ENCODE assay signal across 8 mouse cellular contexts in genomic region chr6:82714243-82714642, GRCm38 (mm10). TPM values are rescaled to one million over a fixed set of nuclear protein-coding genes. Genes with fewer than 3 reads are reported as not detected.
DNase-seq lines count a peak whose midpoint lies in the region; ATAC-seq and TF ChIP-seq lines count a peak whose summit lies in the region.

No protein-coding gene starts in this region.

- no peaks in the 10 kb centered on the region for H3K27me3 ChIP-seq in forebrain, postnatal 0 days (ENCODE audit: insufficient read depth, low read length)

- no peak overlapping the region for H3K4me3 ChIP-seq in forebrain, postnatal 0 days (ENCODE audit: low read depth, low read length)

- no peaks in the 10 kb centered on the region for H3K36me3 ChIP-seq in forebrain, postnatal 0 days (ENCODE audit: insufficient read depth)

- no peaks in the 10 kb centered on the region for H3K4me1 ChIP-seq in forebrain, postnatal 0 days (ENCODE audit: insufficient read depth)

- 16% methylated on average over 3 of the region's 3 CpGs for WGBS in forebrain, postnatal 0 days

- peak; percentile 85 for ATAC-seq in forebrain, postnatal 0 days
- peak; percentile 85 to 88 for ATAC-seq in hematopoietic stem cell, adult 5-6 weeks (replicated peaks in 1 of 2; ENCODE audit: insufficient read depth in 1 of 2, low FRiP score in 2 of 2, low TSS enrichment in 1 of 2, low read depth in 1 of 2, poor library complexity in 2 of 2, severe bottlenecking in 2 of 2)

- H3K27ac ChIP-seq in forebrain, postnatal 0 days (ENCODE audit: low read depth, low read length) = no peak overlapping the region

- H3K4me2 ChIP-seq in forebrain, postnatal 0 days (ENCODE audit: low read depth) = no peak overlapping the region

- H3K9ac ChIP-seq in forebrain, postnatal 0 days = no peak overlapping the region

- peak; percentile 87 for TF ChIP-seq CTCF in forebrain, postnatal 0 days (IDR thresholded peaks at IDR 0.05; ENCODE audit: low read depth)

- no peaks in the 10 kb centered on the region for H3K9me3 ChIP-seq in forebrain, postnatal 0 days (ENCODE audit: low read length)

- DNase-seq in MN1 (ENCODE audit: low spot score) = peak; percentile 72
- peak; percentile 39 for DNase-seq in cerebellum, adult 11-12 months
- peak; percentile 74 for DNase-seq in forebrain, postnatal 0 days
- peak; percentile 63 to 78 for DNase-seq in layer of hippocampus, adult 8-10 months (ENCODE audit: low spot score in 2 of 2)
- peak; percentile 89 for DNase-seq in lung, postnatal 10 days
- peak; percentile 78 for DNase-seq in ovary, postnatal 36 days (ENCODE audit: low spot score)
- DNase-seq in thymus, postnatal 10 days (ENCODE audit: low spot score in 2 of 2) = peak; percentile 61 to 78

RNA-seq across cellular contexts. Expression of gene Pole4, which starts 9.1 kb away (rescaled TPM):
- total RNA-seq in forebrain, postnatal 0 days (2014; rRNA removed) = 82.3 and 99.0 TPM in 2 replicates
- polyA plus RNA-seq in forebrain, postnatal 0 days (2015; fragmentation: Nextera tagmentation; extraction: Ambion mirVana) = 141 and 146 TPM in 2 replicates
- total RNA-seq in hematopoietic stem cell, adult 5-6 weeks (2017) = 47.4 and 64.9 TPM in 2 replicates
- total RNA-seq in layer of hippocampus, adult 8-10 months (2022) = 10 to 100 TPM; 34.6 to 40.3 (median 37.5) TPM

Comparison
In these comparisons a context has a peak if more than half of its experiments do, and no peak if none do; other contexts are left out.
1. DNase-seq: peak in every context shown above with its lines; median percentile 89 in lung, postnatal 10 days; 78 in ovary, postnatal 36 days; 74 in forebrain, postnatal 0 days; 72 in MN1; 70 in layer of hippocampus, adult 8-10 months; 70 in thymus, postnatal 10 days; 39 in cerebellum, adult 11-12 months.